Mouse (Mus musculus) MEL (cell line): ENCODE measurements at regions not wholly inside any gene's neighbourhood (a gene's known extent, or its start where the extent isn't known, plus 50 kb on each side); places are given as distances from the start of the nearest gene placed in this dataset.

Experiments used
- DNase-seq: peaks from one replicate; pipeline ENCODE4 v3.0.0; 2011; ENCODE audit warnings: low read depth, low spot score
- H3K27ac ChIP-seq: 2 replicates; pipeline ENCODE4 v1.5.1; 2012; ENCODE audit warnings: low read depth, mild to moderate bottlenecking, control low read depth, low read length, moderate library complexity; ENCODE audit not compliant: control insufficient read depth
- H3K27me3 ChIP-seq, 2 experiments: fragments of 150-350 bp in 1 of 2; sonication (generic) in 1 of 2; 2 replicates each; pipeline ENCODE4 v1.6.1; 2012; ENCODE audit warnings: low read length in 2 of 2, mild to moderate bottlenecking in 2 of 2, improper control_type of control experiment in 1 of 2, moderate library complexity in 1 of 2; ENCODE audit not compliant: insufficient read depth in 2 of 2, control insufficient read depth in 1 of 2
- H3K36me3 ChIP-seq, 2 experiments: 2 replicates each; pipeline ENCODE4 v1.6.1; 2012 to 2014; ENCODE audit warnings: low read length in 2 of 2, improper control_type of control experiment in 1 of 2, inconsistent platforms in 1 of 2, mild to moderate bottlenecking in 1 of 2; ENCODE audit not compliant: insufficient read depth in 2 of 2, control insufficient read depth in 1 of 2
- H3K4me1 ChIP-seq, 2 experiments: fragments of 150-350 bp in 1 of 2; sonication (generic) in 1 of 2; 2 replicates each; pipeline ENCODE4 v1.6.1; 2012; ENCODE audit warnings: low read length in 2 of 2, improper control_type of control experiment in 1 of 2, mild to moderate bottlenecking in 1 of 2; ENCODE audit not compliant: insufficient read depth in 2 of 2, control insufficient read depth in 1 of 2
- H3K4me3 ChIP-seq, 2 experiments: fragments of 150-350 bp in 1 of 2; sonication (generic) in 1 of 2; 2 replicates each; pipeline ENCODE4 v1.5.1; 2012; ENCODE audit warnings: low read depth in 2 of 2, low read length in 2 of 2, mild to moderate bottlenecking in 2 of 2, moderate library complexity in 2 of 2, control low read depth in 1 of 2, improper control_type of control experiment in 1 of 2; ENCODE audit not compliant: control insufficient read depth in 1 of 2, insufficient read depth in 1 of 2
- H3K79me2 ChIP-seq: 2 replicates; pipeline ENCODE4 v1.6.1; 2012; ENCODE audit warnings: mild to moderate bottlenecking, low read length, moderate library complexity; ENCODE audit not compliant: control insufficient read depth, poor library complexity, insufficient read depth
- H3K9ac ChIP-seq: 2 replicates; pipeline ENCODE4 v1.6.1; 2012; ENCODE audit warnings: low read depth, mild to moderate bottlenecking, control low read depth, low read length, moderate library complexity; ENCODE audit not compliant: control insufficient read depth, poor library complexity, severe bottlenecking
- H3K9me3 ChIP-seq: fragments of 150-350 bp; sonication (generic); replicated peaks from 2 replicates; pipeline ENCODE4 v1.6.1; 2012; ENCODE audit warnings: mild to moderate bottlenecking, low read length, improper control_type of control experiment, moderate library complexity; ENCODE audit not compliant: insufficient read depth
- BHLHE40 ChIP-seq: IDR thresholded peaks from 2 replicates; pipeline ENCODE4 v1.6.1; 2012; ENCODE audit warnings: low read depth, mild to moderate bottlenecking, inconsistent platforms, low read length, improper control_type of control experiment, borderline replicate concordance
- CHD1 ChIP-seq: IDR thresholded peaks from 2 replicates; pipeline ENCODE4 v1.6.1; 2012; ENCODE audit warnings: low read depth, mild to moderate bottlenecking, inconsistent platforms, low read length, improper control_type of control experiment
- CTCF ChIP-seq, 3 experiments: IDR thresholded peaks in 2 of 3; conservative IDR thresholded peaks in 1 of 3; 2 replicates each; pipeline ENCODE4 v1.5.1; 2011 to 2012; ENCODE audit warnings: low read length in 3 of 3, low read depth in 2 of 3, mild to moderate bottlenecking in 2 of 3, improper control_type of control experiment in 1 of 3, inconsistent platforms in 1 of 3, mixed read lengths in 1 of 3, moderate library complexity in 1 of 3; ENCODE audit not compliant: control insufficient read depth in 1 of 3, insufficient read depth in 1 of 3, poor library complexity in 1 of 3, severe bottlenecking in 1 of 3
- E2F4 ChIP-seq: IDR thresholded peaks from 2 replicates; pipeline ENCODE4 v1.6.1; 2011; ENCODE audit warnings: low read depth, low read length, improper control_type of control experiment, borderline replicate concordance
- ELF1 ChIP-seq: IDR thresholded peaks from 2 replicates; pipeline ENCODE4 v1.6.1; 2014; ENCODE audit warnings: low read depth, mild to moderate bottlenecking, inconsistent platforms, low read length, improper control_type of control experiment, moderate library complexity
- EP300 ChIP-seq, 2 experiments: IDR thresholded peaks; 2 replicates each; pipeline ENCODE4 v1.6.1; 2011; ENCODE audit warnings: improper control_type of control experiment in 2 of 2, low read length in 2 of 2, low read depth in 1 of 2, mild to moderate bottlenecking in 1 of 2
- ETS1 ChIP-seq: IDR thresholded peaks from 2 replicates; pipeline ENCODE4 v1.6.1; 2012; ENCODE audit warnings: low read depth, mild to moderate bottlenecking, inconsistent platforms, low read length, improper control_type of control experiment, moderate library complexity
- HCFC1 ChIP-seq: IDR thresholded peaks from 2 replicates; pipeline ENCODE4 v1.6.1; 2012; ENCODE audit warnings: low read depth, mild to moderate bottlenecking, inconsistent platforms, low read length, improper control_type of control experiment, moderate library complexity
- JUND ChIP-seq: IDR thresholded peaks from 2 replicates; pipeline ENCODE4 v1.6.1; 2011; ENCODE audit warnings: low read depth, mild to moderate bottlenecking, improper control_type of control experiment, low read length
- MAZ ChIP-seq: IDR thresholded peaks from 2 replicates; pipeline ENCODE4 v1.6.1; 2012; ENCODE audit warnings: low read depth, mild to moderate bottlenecking, inconsistent platforms, low read length, improper control_type of control experiment
- NRF1 ChIP-seq: IDR thresholded peaks from 2 replicates; pipeline ENCODE4 v1.6.1; 2014; ENCODE audit warnings: low read depth, mild to moderate bottlenecking, inconsistent platforms, low read length, improper control_type of control experiment, moderate library complexity; ENCODE audit not compliant: poor library complexity, insufficient read depth, severe bottlenecking
- POLR2A ChIP-seq, 2 experiments: IDR thresholded peaks; 2 replicates each; pipeline ENCODE4 v1.6.1; 2011 to 2012; ENCODE audit warnings: low read length in 2 of 2, mild to moderate bottlenecking in 2 of 2, control low read depth in 1 of 2, improper control_type of control experiment in 1 of 2, low read depth in 1 of 2, moderate library complexity in 1 of 2; ENCODE audit not compliant: control insufficient read depth in 1 of 2, insufficient read depth in 1 of 2, poor library complexity in 1 of 2
- POLR2AphosphoS5 ChIP-seq: IDR thresholded peaks from 2 replicates; pipeline ENCODE4 v1.6.1; 2012; ENCODE audit warnings: low read depth, borderline replicate concordance, mild to moderate bottlenecking, inconsistent platforms, low read length, moderate library complexity, mixed read lengths
- RCOR1 ChIP-seq: IDR thresholded peaks from 2 replicates; pipeline ENCODE4 v1.6.1; 2012; ENCODE audit warnings: low read depth, mild to moderate bottlenecking, inconsistent platforms, low read length, improper control_type of control experiment
- SIN3A ChIP-seq: IDR thresholded peaks from 2 replicates; pipeline ENCODE4 v1.6.1; 2012; ENCODE audit warnings: low read length, improper control_type of control experiment, inconsistent platforms
- SMC3 ChIP-seq: IDR thresholded peaks from 2 replicates; pipeline ENCODE4 v1.6.1; 2011; ENCODE audit warnings: low read depth, low read length, improper control_type of control experiment
- TCF12 ChIP-seq: IDR thresholded peaks from 2 replicates; pipeline ENCODE4 v1.6.1; 2014; ENCODE audit warnings: low read depth, mild to moderate bottlenecking, inconsistent platforms, low read length, improper control_type of control experiment, moderate library complexity
- USF1 ChIP-seq: IDR thresholded peaks from 2 replicates; pipeline ENCODE4 v1.6.1; 2014; ENCODE audit warnings: low read depth, mild to moderate bottlenecking, inconsistent platforms, low read length, improper control_type of control experiment, moderate library complexity
- ZKSCAN1 ChIP-seq: IDR thresholded peaks from 2 replicates; pipeline ENCODE4 v1.6.1; 2012; ENCODE audit warnings: low read depth, mild to moderate bottlenecking, inconsistent platforms, low read length, improper control_type of control experiment, moderate library complexity
- ZMIZ1 ChIP-seq: IDR thresholded peaks from 2 replicates; pipeline ENCODE4 v1.6.1; 2012; ENCODE audit warnings: low read depth, mild to moderate bottlenecking, inconsistent platforms, low read length, improper control_type of control experiment, moderate library complexity

DNA sequence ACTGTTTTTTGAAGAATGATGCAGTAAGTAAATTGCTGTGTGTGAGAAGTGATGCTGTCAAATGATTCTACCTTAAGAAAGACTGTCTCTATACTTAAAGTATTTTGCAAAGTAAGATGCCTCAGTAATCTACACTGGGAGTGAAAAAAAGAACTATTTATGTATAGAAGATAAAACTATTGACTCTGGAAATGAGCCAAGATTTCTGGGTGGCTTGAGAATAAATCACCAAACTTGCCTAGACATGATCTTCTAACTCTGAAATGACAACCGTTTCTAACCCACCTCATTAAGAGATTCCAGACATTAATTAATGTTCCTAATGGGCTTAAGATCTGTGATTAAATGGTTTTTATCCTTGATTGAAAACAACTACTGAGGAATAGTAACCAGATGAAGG is 58.0 kb upstream of the Chd1 start:
- H3K79me2 ChIP-seq = no peaks in the 10 kb centered on the region
- no peak overlapping the region for H3K27ac ChIP-seq
- DNase-seq = no peak

DNA sequence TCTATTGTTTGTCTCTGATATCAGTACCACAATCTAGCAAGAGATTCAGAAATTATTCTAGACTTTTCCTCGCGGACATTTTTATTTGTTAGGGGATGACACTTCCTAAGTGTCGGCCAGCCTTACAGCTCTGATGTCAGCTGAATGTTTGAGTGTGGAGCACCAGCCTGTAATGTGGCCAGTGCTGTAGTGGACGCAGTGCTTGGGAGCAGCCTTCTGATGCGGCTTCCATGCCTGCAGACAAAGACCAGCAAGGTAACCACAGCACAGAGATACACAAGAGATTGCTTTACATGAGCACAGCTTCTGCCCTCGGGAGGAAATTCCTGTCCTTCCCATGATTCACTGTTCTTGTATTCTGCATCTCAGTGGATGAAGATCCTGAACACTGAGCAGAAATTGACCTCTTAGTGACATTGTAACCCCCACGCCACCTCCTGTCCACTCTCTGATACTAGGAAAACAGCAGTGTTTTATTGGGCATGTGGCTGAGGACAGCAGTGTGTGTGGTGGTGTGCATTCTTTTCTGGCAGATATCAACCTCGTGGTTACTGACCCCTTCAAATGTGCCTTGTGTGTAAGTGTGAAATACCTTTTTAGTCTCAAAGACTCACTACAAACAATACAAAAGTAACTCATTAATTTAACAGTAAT is 54.6 kb upstream of the Chd1 start:
- Histone ChIP-seq H3K9ac (no peak overlapping the region), H3K36me3 (no peaks in the 10 kb centered on the region; a peak in 2 of 4 replicates), H3K27me3 (no peaks in the 10 kb centered on the region), H3K4me1 (peaks cover 0 to 9% of the 10 kb centered on the region in 2 experiments; a peak in 2 of 4 replicates), H3K4me3 (no peak overlapping the region), H3K79me2 (no peaks in the 10 kb centered on the region)
- TF ChIP-seq HCFC1 = no peak
- no peak for TF ChIP-seq POLR2A (IDR thresholded peaks at IDR 0.05; ENCODE audit: control insufficient read depth in 1 of 2, insufficient read depth in 1 of 2, low read depth in 1 of 2, low read length in 2 of 2, poor library complexity in 1 of 2)
- no peak for TF ChIP-seq USF1
- no peak for TF ChIP-seq BHLHE40
- no peak for TF ChIP-seq ETS1
- no peak for TF ChIP-seq ZKSCAN1
- no peak for TF ChIP-seq E2F4
- TF ChIP-seq MAZ = no peak
- TF ChIP-seq TCF12 = no peak
- TF ChIP-seq ZMIZ1 = no peak
- no peak for TF ChIP-seq NRF1
- TF ChIP-seq SMC3 = no peak
- TF ChIP-seq JUND = no peak
- TF ChIP-seq CHD1 = no peak
- no peak for TF ChIP-seq CTCF (IDR thresholded peaks at IDR 0.05 in 2 of 3, conservative IDR thresholded peaks at IDR 0.05 in 1 of 3; ENCODE audit: control insufficient read depth in 1 of 3, insufficient read depth in 1 of 3, low read depth in 2 of 3, low read length in 3 of 3, poor library complexity in 1 of 3, severe bottlenecking in 1 of 3)
- TF ChIP-seq RCOR1 = no peak
- no peak for TF ChIP-seq EP300 (IDR thresholded peaks at IDR 0.05; ENCODE audit: low read depth in 1 of 2, low read length in 2 of 2)
- no peak for TF ChIP-seq SIN3A
- TF ChIP-seq, all 39 proteins: peak for 0
- no peak for DNase-seq
- Histone ChIP-seq H3K9me3 (no peaks in the 10 kb centered on the region), H3K27ac (no peak overlapping the region)

More for the DNA sequence above, 58.0 kb upstream of the Chd1 start:
- Histone ChIP-seq H3K36me3 (no peaks in the 10 kb centered on the region), H3K9ac (no peak overlapping the region), H3K4me1 (no peaks in the 10 kb centered on the region), H3K27me3 (no peaks in the 10 kb centered on the region)
- no peak for TF ChIP-seq HCFC1
- peak; percentile 56; the same call in 1 of the 2 replicates for TF ChIP-seq RCOR1
- TF ChIP-seq POLR2A (IDR thresholded peaks at IDR 0.05; ENCODE audit: control insufficient read depth in 1 of 2, insufficient read depth in 1 of 2, low read depth in 1 of 2, low read length in 2 of 2, poor library complexity in 1 of 2) = no peak
- no peak for TF ChIP-seq POLR2AphosphoS5
- no peak for TF ChIP-seq ELF1
- TF ChIP-seq USF1 = no peak
- no peak for TF ChIP-seq ETS1
- TF ChIP-seq, all 39 proteins: peak for 1
- Histone ChIP-seq H3K9me3 (no peaks in the 10 kb centered on the region), H3K4me3 (no peak overlapping the region)
